9 mouse cellular contexts compared by ENCODE assay signal in the genomic region with DNA sequence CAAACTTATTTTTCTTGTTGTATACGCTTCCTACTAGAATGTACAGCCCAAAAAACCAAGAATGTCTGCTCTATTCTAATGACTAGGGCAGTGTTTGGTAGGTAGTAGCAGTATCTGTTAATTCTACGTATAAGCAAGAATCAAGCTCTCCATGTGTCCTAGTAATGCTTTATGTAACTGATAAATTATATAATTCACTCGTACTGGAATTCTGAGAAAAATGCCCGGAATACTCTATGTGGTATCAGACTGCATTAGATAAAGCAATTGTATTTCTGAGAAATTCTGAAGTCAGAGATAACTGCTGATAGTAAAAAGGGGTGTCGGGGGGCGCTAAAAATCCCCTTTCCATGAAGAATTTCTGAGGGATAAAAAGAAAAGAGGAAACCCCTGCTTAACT. TPM values are rescaled to one million over a fixed set of nuclear protein-coding genes. Genes with fewer than 3 reads are reported as not detected.
DNase-seq lines count a peak whose midpoint lies in the region; ATAC-seq and TF ChIP-seq lines count a peak whose summit lies in the region.
"Had no signal": no experiment of that assay in that cellular context is flagged by ENCODE, and none has a peak within 500 bp of the region (broad histone marks: within the 10 kb centered on the region; RNA-seq: fewer than 3 reads in every experiment).

No protein-coding gene starts in this region.

- DNase-seq in layer of hippocampus, adult 2 months (ENCODE audit: low spot score in 2 of 2) = no peak
- DNase-seq in layer of hippocampus, adult 18-20 months (ENCODE audit: low spot score in 2 of 2) = no peak
- no peak for DNase-seq in spleen, postnatal 14 days (ENCODE audit: low spot score in 2 of 2)
- no peak for DNase-seq in urinary bladder, postnatal 4 days (ENCODE audit: low spot score in 2 of 2)
- no peak for DNase-seq in gastrocnemius, adult 18-20 months (ENCODE audit: low spot score)

- H3K4me3 ChIP-seq in layer of hippocampus, adult 2 months = peak overlapping the region; percentile 80
- H3K4me3 ChIP-seq in embryonic fibroblast, embryonic 13.5 days (ENCODE audit: insufficient read depth, low read length) = peak overlapping the region; percentile 43
- H3K4me3 ChIP-seq in intestine, embryonic 16.5 days (ENCODE audit: low read length) = peak overlapping the region; percentile 66
- peak overlapping the region; percentile 67 for H3K4me3 ChIP-seq in neural tube, embryonic 14.5 days (ENCODE audit: low read depth, low read length)

- TF ChIP-seq CTCF in layer of hippocampus, adult 2 months (conservative IDR thresholded peaks at IDR 0.05) = no peak
- TF ChIP-seq CTCF in embryonic fibroblast, embryonic 13.5 days (IDR thresholded peaks at IDR 0.05; ENCODE audit: borderline replicate concordance, insufficient read depth, low read length) = no peak

- no peak for ATAC-seq in intestine, embryonic 16.5 days
- ATAC-seq in neural tube, embryonic 14.5 days (ENCODE audit: low read depth) = no peak

- H3K36me3 ChIP-seq in intestine, embryonic 16.5 days (ENCODE audit: control insufficient read depth, insufficient read depth, low read length) = no peaks in the 10 kb centered on the region
- H3K36me3 ChIP-seq in neural tube, embryonic 14.5 days (ENCODE audit: control insufficient read depth, insufficient read depth, low read length) = no peaks in the 10 kb centered on the region

- peak overlapping the region; percentile 90 for H3K27ac ChIP-seq in layer of hippocampus, adult 2 months
- H3K27ac ChIP-seq in embryonic fibroblast, embryonic 13.5 days (ENCODE audit: insufficient read depth, low read length) = peak overlapping the region; percentile 99
- no peak overlapping the region; the same call in 1 of the 2 replicates for H3K27ac ChIP-seq in intestine, embryonic 16.5 days (ENCODE audit: low read length)
- peak overlapping the region; percentile 83 for H3K27ac ChIP-seq in neural tube, embryonic 14.5 days (ENCODE audit: low read depth, low read length)

- TF ChIP-seq POLR2A in embryonic fibroblast, embryonic 13.5 days (IDR thresholded peaks at IDR 0.05; ENCODE audit: low read depth, low read length) = no peak

- H3K4me1 ChIP-seq in embryonic fibroblast, embryonic 13.5 days (ENCODE audit: control insufficient read depth, insufficient read depth, low read length) = peaks cover 2% of the 10 kb centered on the region; the same call in 1 of the 2 replicates
- H3K4me1 ChIP-seq in intestine, embryonic 16.5 days (ENCODE audit: control insufficient read depth, insufficient read depth, low read length) = no peaks in the 10 kb centered on the region
- H3K4me1 ChIP-seq in neural tube, embryonic 14.5 days (ENCODE audit: control insufficient read depth, insufficient read depth, low read length) = no peaks in the 10 kb centered on the region

- H3K4me2 ChIP-seq in intestine, embryonic 16.5 days (ENCODE audit: low read depth, low read length) = peak overlapping the region; percentile 80
- H3K4me2 ChIP-seq in neural tube, embryonic 14.5 days (ENCODE audit: low read depth, low read length) = peak overlapping the region; percentile 76

- peak overlapping the region; percentile 76 for H3K9ac ChIP-seq in intestine, embryonic 16.5 days (ENCODE audit: low read depth, low read length)
- H3K9ac ChIP-seq in neural tube, embryonic 14.5 days (replicated peaks; ENCODE audit: low read depth, low read length) = peak overlapping the region; percentile 84; the same call in 1 of the 2 replicates

- no peaks in the 10 kb centered on the region for H3K9me3 ChIP-seq in intestine, embryonic 16.5 days (ENCODE audit: control insufficient read depth, low read length)
- H3K9me3 ChIP-seq in neural tube, embryonic 14.5 days (ENCODE audit: control insufficient read depth, low read length) = no peaks in the 10 kb centered on the region

- WGBS in intestine, embryonic 16.5 days = 47% methylated on average over 6 of the region's 6 CpGs
- WGBS in neural tube, embryonic 14.5 days = 43% methylated on average over 6 of the region's 6 CpGs

- H3K27me3 ChIP-seq in intestine, embryonic 16.5 days (replicated peaks; ENCODE audit: control insufficient read depth, insufficient read depth, low read length) = no peaks in the 10 kb centered on the region
- no peaks in the 10 kb centered on the region for H3K27me3 ChIP-seq in neural tube, embryonic 14.5 days (ENCODE audit: control insufficient read depth, insufficient read depth, low read length)

RNA-seq across cellular contexts. Expression of gene Naaladl2, which starts 0.9 kb away (rescaled TPM):
- total RNA-seq in layer of hippocampus, adult 2 months (2021) = 1 to 10 TPM; 2.2 to 2.5 TPM
- 1 to 10 TPM; 2.9 to 3.0 TPM for total RNA-seq in layer of hippocampus, adult 18-20 months (2021)
- 9.2 and 10.4 TPM in 2 replicates for polyA plus RNA-seq in embryonic fibroblast, embryonic 13.5 days (2011; ENCODE audit: insufficient read length, low read depth, missing spikeins)
- 3.2 and 3.3 TPM in 2 replicates for polyA plus RNA-seq in intestine, embryonic 16.5 days (2015; fragmentation: Nextera tagmentation; extraction: Ambion mirVana)
- 0.53 and 0.58 TPM in 2 replicates for polyA plus RNA-seq in neural tube, embryonic 14.5 days (2014; fragmentation: Nextera tagmentation; extraction: Ambion mirVana)
- under 1 TPM; 0.52 to 0.55 TPM for total RNA-seq in gastrocnemius, adult 18-20 months (2021)
- total RNA-seq: common myeloid progenitor, adult 5-6 weeks had no signal
